Mouse (Mus musculus) limb, embryonic 14.5 days (tissue): ENCODE data around the gene Scd2. TPM values are rescaled to one million over a fixed set of nuclear protein-coding genes. Genes with fewer than 3 reads are reported as not detected.

Source experiments
- ATAC-seq: fragments of 200-750 bp; cut with Nextera tagmentation; 2 replicates; pipeline ENCODE4 v1.8.0; 2017; ENCODE audit warnings: low read depth, moderate number of reproducible peaks, moderate TSS enrichment; ENCODE audit not compliant: low FRiP score
- DNase-seq: peaks from one replicate; pipeline ENCODE4 v3.0.0-alpha.2; 2015; ENCODE audit warnings: low spot score
- H3K27ac ChIP-seq: fragments of 300-500 bp; sonication (generic); replicated peaks from 2 replicates; pipeline ENCODE4 v1.5.1; 2014; ENCODE audit warnings: low read depth, mild to moderate bottlenecking, low read length, moderate library complexity, mixed read lengths
- H3K27me3 ChIP-seq: fragments of 300-500 bp; sonication (generic); 2 replicates; pipeline ENCODE4 v1.6.1; 2014; ENCODE audit warnings: low read length, mixed read lengths; ENCODE audit not compliant: control insufficient read depth, insufficient read depth
- H3K36me3 ChIP-seq: fragments of 300-500 bp; sonication (generic); 2 replicates; pipeline ENCODE4 v1.6.1; 2014; ENCODE audit warnings: mild to moderate bottlenecking, low read length, moderate library complexity, mixed read lengths; ENCODE audit not compliant: control insufficient read depth, insufficient read depth
- H3K4me1 ChIP-seq: fragments of 300-500 bp; sonication (generic); 2 replicates; pipeline ENCODE4 v1.6.1; 2014; ENCODE audit warnings: antibody characterized with exemption, low read length, mixed read lengths; ENCODE audit not compliant: control insufficient read depth, insufficient read depth
- H3K4me2 ChIP-seq: fragments of 300-500 bp; sonication (generic); replicated peaks from 2 replicates; pipeline ENCODE4 v1.6.1; 2014; ENCODE audit warnings: low read depth, mild to moderate bottlenecking, low read length, moderate library complexity; ENCODE audit not compliant: severe bottlenecking
- H3K4me3 ChIP-seq: fragments of 300-500 bp; sonication (generic); replicated peaks from 2 replicates; pipeline ENCODE4 v1.5.1; 2014; ENCODE audit warnings: low read length
- H3K9ac ChIP-seq: fragments of 300-500 bp; sonication (generic); 2 replicates; pipeline ENCODE4 v1.6.1; 2014; ENCODE audit warnings: mild to moderate bottlenecking, low read depth, low read length, moderate library complexity; ENCODE audit not compliant: severe bottlenecking
- H3K9me3 ChIP-seq: fragments of 300-500 bp; sonication (generic); 2 replicates; pipeline ENCODE4 v1.6.1; 2016; ENCODE audit warnings: low read length; ENCODE audit not compliant: control insufficient read depth
- POLR2A ChIP-seq: fragments of 200-500 bp; IDR thresholded peaks from 2 replicates; pipeline ENCODE4 v1.8.0; 2012; ENCODE audit warnings: inconsistent platforms, mild to moderate bottlenecking, moderate library complexity, borderline replicate concordance; ENCODE audit not compliant: insufficient read depth, insufficient read length; ENCODE audit errors: extremely low read depth
- WGBS: fragments of 180-500 bp; shearing (Covaris S2); extraction: QIAGEN DNeasy Blood & Tissue Kit; methylation state at CpG from one replicate; pipeline ENCODE4 v1.1.7; 2014; 5-methylcytosine and 5-hydroxymethylcytosine counted together
- microRNA-seq: library from miRNA; unstranded; fragments of <30 nt; microRNA quantifications from one replicate; pipeline ENCODE4, GENCODE M21; 2016
- polyA plus RNA-seq, 2 experiments: library from polyadenylated mRNA; depleted of rRNA in 1 of 2; stranded (reverse) in 1 of 2; unstranded in 1 of 2; fragments of >200 nt; fragmentation: Nextera tagmentation in 1 of 2; extraction: Ambion mirVana in 1 of 2; gene quantifications; 2 replicates each; pipeline versions ENCODE4 v1.2.1 to v1.2.3; 2012 to 2014

The Scd2 gene
- polyA plus RNA-seq, 2 experiments, result 218 to 274 TPM

DNA sequence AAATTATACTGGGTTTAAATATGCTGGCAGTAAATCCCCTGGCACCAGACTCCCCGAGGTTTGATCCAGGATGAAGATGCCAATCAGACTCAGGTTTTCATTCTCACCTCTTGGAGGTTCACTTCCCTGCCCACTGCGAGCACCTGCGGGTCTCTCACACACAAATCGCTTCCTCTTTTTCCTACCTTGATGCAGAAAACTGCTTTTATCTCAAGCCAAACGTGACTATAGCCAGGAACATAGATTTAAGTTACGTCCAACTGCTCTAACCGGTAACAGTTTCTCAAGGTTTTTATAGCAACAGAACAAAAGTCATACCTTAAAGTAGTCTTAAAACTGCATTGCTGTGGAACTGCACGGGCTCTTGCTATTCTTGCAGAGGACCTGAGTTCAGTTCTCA is 56.2 kb downstream of the Scd2 start:
- ATAC-seq, result no peak
- no peak overlapping the region for H3K4me3 ChIP-seq
- DNase-seq, result no peak
- H3K27ac ChIP-seq, result no peak overlapping the region
- TF ChIP-seq POLR2A, result no peak
- H3K4me2 ChIP-seq, result no peak overlapping the region
- no peaks in the 10 kb centered on the region for H3K4me1 ChIP-seq
- WGBS, result 76% methylated on average over 8 of the region's 8 CpGs
- H3K9me3 ChIP-seq, result no peaks in the 10 kb centered on the region
- no peaks in the 10 kb centered on the region for H3K36me3 ChIP-seq
- H3K27me3 ChIP-seq, result no peaks in the 10 kb centered on the region
- no peak overlapping the region for H3K9ac ChIP-seq

DNA sequence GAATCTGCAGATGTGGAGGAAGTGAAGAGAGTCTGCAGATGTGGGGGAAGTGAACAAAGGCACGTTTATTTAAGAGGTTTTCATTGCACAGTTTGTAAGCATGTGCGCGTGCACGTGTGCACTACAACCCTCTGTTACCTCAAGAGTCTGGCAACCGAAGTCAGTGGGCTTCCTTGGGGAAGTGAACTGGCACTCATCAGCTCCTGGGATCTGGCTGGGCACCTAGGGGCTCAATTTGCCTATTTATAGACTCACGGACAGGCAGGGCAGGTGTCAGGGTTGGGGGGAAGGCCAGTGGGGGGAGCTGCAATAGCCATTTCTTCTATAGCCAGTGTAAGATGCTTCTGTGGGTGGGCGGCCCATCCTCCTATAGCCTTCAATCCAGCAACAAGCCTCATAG is 58.3 kb downstream of the Scd2 start:
- Histone ChIP-seq H3K9ac (no peak overlapping the region), H3K4me2 (no peak overlapping the region), H3K4me3 (no peak overlapping the region), H3K9me3 (no peaks in the 10 kb centered on the region), H3K27me3 (no peaks in the 10 kb centered on the region), H3K27ac (no peak overlapping the region), H3K36me3 (no peaks in the 10 kb centered on the region), H3K4me1 (no peaks in the 10 kb centered on the region)
- ATAC-seq (no peak), DNase-seq (no peak)
- 65% methylated on average over 7 of the region's 7 CpGs for WGBS
- TF ChIP-seq POLR2A, result no peak

Small RNA genes within 50 kb of the gene (microRNA-seq; reads per million reads assigned to microRNA genes)
- gene Mir5114, result not detected

Other genes with a start within 250 kb of the Scd2 start
- 31.4 and 35.9 TPM in 2 replicates for gene Erlin1, start 223.9 kb upstream of the Scd2 start, polyA plus RNA-seq (2012; rRNA removed)
- 32.3 and 38.0 TPM in 2 replicates for gene Erlin1, start 223.9 kb upstream of the Scd2 start, polyA plus RNA-seq (2014; fragmentation: Nextera tagmentation; extraction: Ambion mirVana)
- 60.3 and 64.9 TPM in 2 replicates for gene Chuk, start 186.2 kb upstream of the Scd2 start, polyA plus RNA-seq (2012; rRNA removed)
- 37.0 and 42.2 TPM in 2 replicates for gene Chuk, start 186.2 kb upstream of the Scd2 start, polyA plus RNA-seq (2014; fragmentation: Nextera tagmentation; extraction: Ambion mirVana)
- 21.6 and 25.2 TPM in 2 replicates for gene Cwf19l1, start 157.8 kb upstream of the Scd2 start, polyA plus RNA-seq (2012; rRNA removed)
- 26.3 and 29.6 TPM in 2 replicates for gene Cwf19l1, start 157.8 kb upstream of the Scd2 start, polyA plus RNA-seq (2014; fragmentation: Nextera tagmentation; extraction: Ambion mirVana)
- gene Bloc1s2, start 147.2 kb upstream of the Scd2 start, polyA plus RNA-seq (2012; rRNA removed), result 50.5 and 74.8 TPM in 2 replicates
- gene Bloc1s2, start 147.2 kb upstream of the Scd2 start, polyA plus RNA-seq (2014; fragmentation: Nextera tagmentation; extraction: Ambion mirVana), result 82.1 and 87.5 TPM in 2 replicates
- gene Pkd2l1, start 101.2 kb upstream of the Scd2 start, polyA plus RNA-seq (2012; rRNA removed), result 0.01 and 0.03 TPM in 2 replicates
- not detected in 2 replicates for gene Pkd2l1, start 101.2 kb upstream of the Scd2 start, polyA plus RNA-seq (2014; fragmentation: Nextera tagmentation; extraction: Ambion mirVana)
- gene Scd3, start 90.4 kb upstream of the Scd2 start, polyA plus RNA-seq (2012; rRNA removed), result not detected in 2 replicates
- 0.21 TPM in 1 of 2 replicates, not detected in the other for gene Scd3, start 90.4 kb upstream of the Scd2 start, polyA plus RNA-seq (2014; fragmentation: Nextera tagmentation; extraction: Ambion mirVana)
- gene Scd4, start 39.4 kb downstream of the Scd2 start, polyA plus RNA-seq (2012; rRNA removed), result 0.76 and 0.80 TPM in 2 replicates
- gene Scd4, start 39.4 kb downstream of the Scd2 start, polyA plus RNA-seq (2014; fragmentation: Nextera tagmentation; extraction: Ambion mirVana), result 0.12 and 0.35 TPM in 2 replicates
- gene Scd1, start 114.2 kb downstream of the Scd2 start, polyA plus RNA-seq (2012; rRNA removed), result 19.5 and 27.7 TPM in 2 replicates
- 6.8 and 7.4 TPM in 2 replicates for gene Scd1, start 114.2 kb downstream of the Scd2 start, polyA plus RNA-seq (2014; fragmentation: Nextera tagmentation; extraction: Ambion mirVana)
- gene Wnt8b, start 199.8 kb downstream of the Scd2 start, polyA plus RNA-seq (2012; rRNA removed), result 0.03 and 0.04 TPM in 2 replicates
- not detected in 2 replicates for gene Wnt8b, start 199.8 kb downstream of the Scd2 start, polyA plus RNA-seq (2014; fragmentation: Nextera tagmentation; extraction: Ambion mirVana)